Mouse (Mus musculus) forebrain, embryonic 11.5 days (tissue): ENCODE measurements at regions not wholly inside any gene's neighbourhood (a gene's known extent, or its start where the extent isn't known, plus 50 kb on each side); places are given as distances from the start of the nearest gene placed in this dataset.

ENCODE experiments used
- ATAC-seq: fragments of 200-750 bp; cut with Nextera tagmentation; replicated peaks from 2 replicates; pipeline ENCODE4 v1.8.0; 2017; ENCODE audit warnings: moderate TSS enrichment; ENCODE audit not compliant: low FRiP score
- DNase-seq: peaks from one replicate; pipeline ENCODE4 v3.0.0-alpha.2; 2017; ENCODE audit warnings: low spot score
- H3K27ac ChIP-seq: fragments of 300-500 bp; sonication (generic); 2 replicates; pipeline ENCODE4 v1.5.1; 2014; ENCODE audit warnings: low read depth, low read length
- H3K27me3 ChIP-seq: fragments of 300-500 bp; sonication (generic); 2 replicates; pipeline ENCODE4 v1.6.1; 2014; ENCODE audit warnings: mild to moderate bottlenecking, low read length, mixed read lengths; ENCODE audit not compliant: control insufficient read depth, insufficient read depth
- H3K36me3 ChIP-seq: fragments of 300-500 bp; sonication (generic); 2 replicates; pipeline ENCODE4 v1.6.1; 2014; ENCODE audit warnings: mild to moderate bottlenecking, low read length, moderate library complexity, mixed read lengths; ENCODE audit not compliant: control insufficient read depth, insufficient read depth
- H3K4me1 ChIP-seq: fragments of 300-500 bp; sonication (generic); replicated peaks from 2 replicates; pipeline ENCODE4 v1.6.1; 2014; ENCODE audit warnings: low read length, mixed read lengths; ENCODE audit not compliant: control insufficient read depth, insufficient read depth
- H3K4me2 ChIP-seq: fragments of 300-500 bp; sonication (generic); 2 replicates; pipeline ENCODE4 v1.6.1; 2014; ENCODE audit warnings: low read depth, mild to moderate bottlenecking, low read length, moderate library complexity, mixed read lengths; ENCODE audit not compliant: severe bottlenecking
- H3K4me3 ChIP-seq: fragments of 300-500 bp; sonication (generic); 2 replicates; pipeline ENCODE4 v1.5.1; 2014; ENCODE audit warnings: low read depth, low read length
- H3K9ac ChIP-seq: fragments of 300-500 bp; sonication (generic); 2 replicates; pipeline ENCODE4 v1.6.1; 2014; ENCODE audit warnings: low read length
- H3K9me3 ChIP-seq: fragments of 300-500 bp; sonication (generic); 2 replicates; pipeline ENCODE4 v1.6.1; 2016; ENCODE audit warnings: low read length, mixed read lengths; ENCODE audit not compliant: control insufficient read depth
- WGBS: fragments of 180-500 bp; shearing (Covaris S2); extraction: QIAGEN DNeasy Blood & Tissue Kit; methylation state at CpG from one replicate; pipeline ENCODE4 v1.1.7; 2014; 5-methylcytosine and 5-hydroxymethylcytosine counted together

- WGBS, result 77% methylated on average over 5 of the region's 5 CpGs
- no peaks in the 10 kb centered on the region for H3K36me3 ChIP-seq
- H3K27ac ChIP-seq, result no peak overlapping the region
- no peak overlapping the region for H3K4me3 ChIP-seq
- H3K27me3 ChIP-seq, result no peaks in the 10 kb centered on the region
- no peak for ATAC-seq
- no peak overlapping the region for H3K4me2 ChIP-seq
- DNase-seq, result no peak
- H3K9ac ChIP-seq, result no peak overlapping the region
- H3K4me1 ChIP-seq, result 0 out of 2 replicates have a peak, but pooled peaks cover 2% of the 10 kb centered on the region
- H3K9me3 ChIP-seq, result no peaks in the 10 kb centered on the region
These were observed 285.3 kb downstream of the Cdh26 start for GRCm38 (mm10) chr2:178715500-178716245.

DNA sequence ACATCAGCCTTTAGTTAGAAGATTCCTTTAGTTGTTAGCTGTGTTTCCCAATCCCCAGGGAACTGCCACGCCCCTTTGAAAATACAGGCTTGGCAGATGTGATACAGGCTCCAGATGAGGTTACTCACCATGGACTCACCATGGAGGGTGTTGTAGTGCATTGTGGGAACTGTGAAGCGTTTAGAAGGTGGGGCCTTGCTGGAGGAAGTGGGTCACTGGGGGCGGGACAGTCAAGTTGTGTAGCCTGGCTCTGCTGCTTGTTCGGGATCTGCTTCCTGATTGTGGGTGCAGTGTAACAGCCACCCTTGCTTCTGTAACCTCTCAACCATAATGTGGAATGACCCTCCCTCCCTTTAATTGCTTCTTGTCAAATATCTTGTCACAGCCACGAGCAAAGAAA, 287.7 kb downstream of the Cdh26 start:
- no peak overlapping the region for H3K9ac ChIP-seq
- H3K27me3 ChIP-seq, result no peaks in the 10 kb centered on the region
- no peaks in the 10 kb centered on the region for H3K9me3 ChIP-seq
- no peak overlapping the region for H3K4me2 ChIP-seq
- WGBS, result 82% methylated on average over 5 of the region's 5 CpGs
- DNase-seq (no peak), ATAC-seq (no peak)
- no peak overlapping the region for H3K27ac ChIP-seq
- no peak overlapping the region for H3K4me3 ChIP-seq
- no peaks in the 10 kb centered on the region for H3K36me3 ChIP-seq
- no peaks in the 10 kb centered on the region for H3K4me1 ChIP-seq

DNA sequence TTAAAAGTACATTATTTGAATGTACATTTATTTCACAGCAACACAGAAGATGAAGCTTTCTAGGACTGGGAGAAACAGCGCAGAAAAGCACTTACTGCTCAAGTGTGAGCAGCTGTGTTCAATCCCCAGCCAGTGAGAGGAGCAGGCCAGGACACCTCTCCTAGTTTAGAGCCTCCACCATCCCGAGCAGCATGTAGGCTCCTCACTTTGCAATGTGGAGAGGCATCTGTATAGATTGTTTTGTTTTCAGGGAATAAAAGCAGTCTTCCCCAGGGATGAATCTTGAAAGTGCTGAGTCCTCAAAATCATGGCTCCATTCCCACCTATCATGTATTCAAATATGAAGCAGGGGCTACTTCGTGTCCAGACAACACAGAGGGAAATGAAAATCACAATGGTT, 293.1 kb downstream of the Cdh26 start:
- DNase-seq, result no peak
- Histone ChIP-seq H3K4me3 (no peak overlapping the region), H3K9me3 (no peaks in the 10 kb centered on the region), H3K9ac (no peak overlapping the region), H3K4me2 (no peak overlapping the region), H3K27me3 (no peaks in the 10 kb centered on the region), H3K36me3 (no peaks in the 10 kb centered on the region), H3K4me1 (peaks cover 6% of the 10 kb centered on the region; the same call in 1 of the 2 replicates), H3K27ac (no peak overlapping the region)
- ATAC-seq, result no peak
- 63% methylated on average over 3 of the region's 3 CpGs for WGBS

DNA sequence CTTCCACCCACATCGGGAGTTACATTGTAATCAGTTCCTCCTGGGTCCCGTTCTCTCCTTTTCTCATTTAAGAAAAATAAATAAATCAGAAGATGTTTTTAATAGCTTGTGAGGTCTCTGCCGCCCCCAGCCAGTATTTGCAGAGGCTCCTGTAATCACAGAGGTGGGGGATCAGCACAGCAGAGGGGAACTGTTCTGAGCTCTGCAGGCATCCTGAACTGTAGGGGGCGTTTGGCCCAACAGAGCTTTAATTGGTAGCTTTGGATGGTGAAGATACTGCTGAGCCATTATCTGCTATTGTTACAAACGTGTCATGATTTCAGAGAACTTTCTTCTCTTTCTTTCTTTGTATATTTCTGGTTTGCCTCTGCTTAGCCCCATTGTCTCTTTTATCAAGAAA, 293.9 kb downstream of the Cdh26 start:
- no peak overlapping the region for H3K9ac ChIP-seq
- no peak overlapping the region for H3K4me2 ChIP-seq
- H3K4me3 ChIP-seq, result no peak overlapping the region
- WGBS, result 17% methylated on average over 5 of the region's 5 CpGs
- peaks cover 10% of the 10 kb centered on the region; the same call in 1 of the 2 replicates for H3K4me1 ChIP-seq
- no peaks in the 10 kb centered on the region for H3K36me3 ChIP-seq
- ATAC-seq, result no peak
- H3K27ac ChIP-seq, result no peak overlapping the region
- H3K9me3 ChIP-seq, result no peaks in the 10 kb centered on the region
- H3K27me3 ChIP-seq, result no peaks in the 10 kb centered on the region
- DNase-seq, result no peak

DNA sequence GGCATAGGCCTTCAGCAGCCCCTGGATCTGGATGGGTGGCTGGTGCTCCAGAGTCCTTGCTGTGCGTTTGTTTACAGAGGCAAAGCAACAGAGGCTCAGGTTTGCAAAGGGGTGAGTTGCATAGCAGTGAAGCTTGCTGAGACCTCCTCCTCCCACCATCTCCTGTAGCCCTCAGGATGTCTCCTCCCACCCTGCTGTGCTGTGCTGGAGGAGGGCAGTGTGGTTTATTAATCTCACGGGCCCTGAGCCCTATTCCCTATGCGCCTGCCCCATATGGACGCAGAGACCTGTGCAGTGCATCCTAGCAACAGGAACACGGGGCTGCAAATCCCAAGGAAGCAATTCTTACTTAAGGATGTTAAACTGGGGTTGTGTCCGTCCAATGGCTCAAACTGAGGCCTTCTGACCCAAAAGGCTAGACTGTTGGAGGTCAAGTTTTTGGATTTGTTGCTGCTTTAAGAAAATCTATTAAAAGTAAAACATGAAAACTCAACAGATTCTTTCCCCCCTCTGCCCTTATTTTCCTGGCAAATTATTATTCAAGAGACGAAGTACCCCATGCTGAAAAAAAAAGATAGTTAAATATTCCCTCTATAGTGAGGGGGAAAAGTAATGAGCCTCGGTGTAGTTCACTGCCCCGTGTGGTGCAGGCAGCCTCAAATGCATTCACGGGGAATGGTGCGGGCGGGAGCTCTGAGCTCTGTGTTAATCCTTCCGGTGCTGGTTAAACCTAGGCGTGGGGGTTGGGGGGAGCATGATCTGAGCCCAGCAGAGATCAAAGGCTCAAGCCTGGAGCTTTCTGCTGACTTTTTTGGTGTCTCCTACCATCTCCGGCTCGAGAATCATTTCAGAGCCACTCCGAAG, 297.8 kb downstream of the Cdh26 start:
- DNase-seq (peak; percentile 70), ATAC-seq (peak; percentile 84)
- Histone ChIP-seq H3K27me3 (no peaks in the 10 kb centered on the region; the same call in 1 of the 2 replicates), H3K4me2 (peak overlapping the region; percentile 5; the same call in 1 of the 2 replicates), H3K9me3 (no peaks in the 10 kb centered on the region), H3K4me1 (peaks cover 10% of the 10 kb centered on the region; the same call in 1 of the 2 replicates), H3K27ac (peak overlapping the region; percentile 9; the same call in 1 of the 2 replicates), H3K4me3 (no peak overlapping the region), H3K36me3 (no peaks in the 10 kb centered on the region), H3K9ac (no peak overlapping the region)
- WGBS, result 3% methylated on average over 17 of the region's 17 CpGs

DNA sequence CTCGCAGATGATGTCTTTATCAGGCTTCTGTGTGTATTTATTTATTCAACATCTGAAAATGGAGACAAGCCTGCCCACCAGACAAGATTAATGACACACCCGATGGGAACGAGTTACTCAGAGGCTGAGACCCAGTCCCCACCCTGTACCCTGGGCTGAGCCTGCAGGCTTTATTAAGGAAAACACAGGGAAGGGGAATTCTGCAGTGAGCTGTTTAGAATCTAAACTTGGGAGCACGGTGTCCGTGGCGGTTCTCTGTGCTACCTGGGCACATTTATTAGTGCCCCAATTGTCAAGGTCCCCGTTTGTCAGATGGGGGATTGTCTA, 298.4 kb downstream of the Cdh26 start:
- Histone ChIP-seq H3K4me2 (peak overlapping the region; percentile 5; the same call in 1 of the 2 replicates), H3K4me3 (no peak overlapping the region), H3K4me1 (peaks cover 10% of the 10 kb centered on the region; the same call in 1 of the 2 replicates), H3K27me3 (no peaks in the 10 kb centered on the region; the same call in 1 of the 2 replicates), H3K27ac (peak overlapping the region; percentile 9; the same call in 1 of the 2 replicates), H3K9ac (no peak overlapping the region), H3K9me3 (no peaks in the 10 kb centered on the region), H3K36me3 (no peaks in the 10 kb centered on the region)
- DNase-seq, result no peak
- 7% methylated on average over 7 of the region's 7 CpGs for WGBS
- no peak for ATAC-seq

DNA sequence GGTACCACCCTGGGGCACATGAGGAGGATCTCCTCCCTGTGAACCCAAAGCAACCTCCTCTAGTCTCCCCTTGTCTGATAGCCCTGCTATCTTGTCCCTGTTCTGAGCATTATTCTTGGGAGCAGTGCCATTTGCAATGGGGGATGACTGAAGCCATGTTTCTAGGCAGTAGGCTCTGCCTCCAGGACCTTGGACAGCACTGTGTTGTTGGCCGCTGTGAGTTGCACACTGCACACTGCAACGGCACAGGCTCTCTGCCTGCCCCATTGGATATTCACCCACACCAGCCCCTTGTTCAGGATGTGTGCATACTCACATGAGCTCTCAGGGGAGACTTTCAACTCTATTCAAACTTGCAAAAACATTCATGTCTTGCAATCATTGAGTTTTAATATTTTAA, 304.8 kb downstream of the Cdh26 start:
- H3K4me3 ChIP-seq, result no peak overlapping the region
- WGBS, result 11% methylated on average over 2 of the region's 2 CpGs
- peak; percentile 59 for DNase-seq
- no peak for ATAC-seq
- no peaks in the 10 kb centered on the region for H3K36me3 ChIP-seq
- H3K27ac ChIP-seq, result no peak overlapping the region
- no peaks in the 10 kb centered on the region for H3K4me1 ChIP-seq
- H3K4me2 ChIP-seq, result no peak overlapping the region
- no peak overlapping the region for H3K9ac ChIP-seq
- no peaks in the 10 kb centered on the region for H3K9me3 ChIP-seq
- H3K27me3 ChIP-seq, result no peaks in the 10 kb centered on the region

GRCm38 (mm10) chr2:178744617-178745016, 314.3 kb downstream of the Cdh26 start:
- no peak overlapping the region for H3K4me3 ChIP-seq
- no peak overlapping the region for H3K27ac ChIP-seq
- no peaks in the 10 kb centered on the region for H3K9me3 ChIP-seq
- no peak overlapping the region for H3K4me2 ChIP-seq
- ATAC-seq (no peak), DNase-seq (no peak)
- H3K36me3 ChIP-seq, result no peaks in the 10 kb centered on the region
- no peak overlapping the region for H3K9ac ChIP-seq
- peaks cover 5% of the 10 kb centered on the region; the same call in 1 of the 2 replicates for H3K4me1 ChIP-seq
- H3K27me3 ChIP-seq, result no peaks in the 10 kb centered on the region
- WGBS, result 80% methylated on average over 4 of the region's 4 CpGs
